Mouse (Mus musculus): ENCODE data around the gene Cacna1s. TPM values are rescaled to one million over a fixed set of nuclear protein-coding genes. Genes with fewer than 3 reads are reported as not detected.

The Cacna1s gene
- polyA plus RNA-seq, 1 experiment from 2014 or later: 0.45 TPM

- WGBS: 56% methylated on average over 3 of the region's 3 CpGs
- Histone ChIP-seq H3K9me3 (ENCODE audit: control insufficient read depth, low read length) (no peaks in the 10 kb centered on the region), H3K9ac (ENCODE audit: low read length) (no peak overlapping the region), H3K4me2 (ENCODE audit: low read length) (no peak overlapping the region), H3K27me3 (ENCODE audit: control insufficient read depth, insufficient read depth, low read length) (no peaks in the 10 kb centered on the region), H3K4me1 (ENCODE audit: control insufficient read depth in 2 of 2, insufficient read depth in 2 of 2, low read length in 2 of 2) (peaks cover 9 to 16% of the 10 kb centered on the region in 2 experiments; a peak in 3 of 4 replicates), H3K4me3 (ENCODE audit: control insufficient read depth in 1 of 2, insufficient read depth in 1 of 2, low read depth in 1 of 2, low read length in 2 of 2) (no peak overlapping the region), H3K27ac (replicated peaks in 1 of 2; ENCODE audit: control insufficient read depth in 1 of 2, insufficient read depth in 1 of 2, low read depth in 2 of 2, low read length in 2 of 2) (no peak overlapping the region), H3K36me3 (ENCODE audit: control insufficient read depth, insufficient read depth, low read length) (no peaks in the 10 kb centered on the region)
- no peak for ATAC-seq (ENCODE audit: insufficient number of reproducible peaks, insufficient read depth, low FRiP score, low read depth)
Measured at GRCm38 (mm10) chr1:136067579-136067978, 15.0 kb downstream of the Cacna1s start.

- no peaks in the 10 kb centered on the region for H3K9me3 ChIP-seq (ENCODE audit: control insufficient read depth, low read length)
- H3K36me3 ChIP-seq (ENCODE audit: control insufficient read depth, insufficient read depth, low read length): no peaks in the 10 kb centered on the region
- H3K27me3 ChIP-seq (ENCODE audit: control insufficient read depth, insufficient read depth, low read length): 0 out of 2 replicates have a peak, but pooled peaks cover 6% of the 10 kb centered on the region
- ATAC-seq (ENCODE audit: insufficient number of reproducible peaks, insufficient read depth, low FRiP score, low read depth): no peak
- H3K4me1 ChIP-seq (ENCODE audit: control insufficient read depth in 2 of 2, insufficient read depth in 2 of 2, low read length in 2 of 2): no peaks in the 10 kb centered on the region; a peak in 1 of 4 replicates
- no peak overlapping the region for H3K4me2 ChIP-seq (ENCODE audit: low read length)
- 2% methylated on average over 3 of the region's 3 CpGs for WGBS
- H3K27ac ChIP-seq (replicated peaks in 1 of 2; ENCODE audit: control insufficient read depth in 1 of 2, insufficient read depth in 1 of 2, low read depth in 2 of 2, low read length in 2 of 2): no peak overlapping the region
- no peak overlapping the region for H3K4me3 ChIP-seq (ENCODE audit: control insufficient read depth in 1 of 2, insufficient read depth in 1 of 2, low read depth in 1 of 2, low read length in 2 of 2)
- H3K9ac ChIP-seq (ENCODE audit: low read length): no peak overlapping the region
Measured at GRCm38 (mm10) chr1:136076086-136076485, 23.5 kb downstream of the Cacna1s start.

- peaks cover 5% of the 10 kb centered on the region; the same call in 1 of the 2 replicates for H3K9me3 ChIP-seq (ENCODE audit: control insufficient read depth, low read length)
- no peaks in the 10 kb centered on the region for H3K36me3 ChIP-seq (ENCODE audit: control insufficient read depth, insufficient read depth, low read length)
- H3K27me3 ChIP-seq (ENCODE audit: control insufficient read depth, insufficient read depth, low read length): 0 out of 2 replicates have a peak, but pooled peaks cover 6% of the 10 kb centered on the region
- no peaks in the 10 kb centered on the region; a peak in 1 of 4 replicates for H3K4me1 ChIP-seq (ENCODE audit: control insufficient read depth in 2 of 2, insufficient read depth in 2 of 2, low read length in 2 of 2)
- ATAC-seq (ENCODE audit: insufficient number of reproducible peaks, insufficient read depth, low FRiP score, low read depth): no peak
- H3K4me2 ChIP-seq (ENCODE audit: low read length): no peak overlapping the region
- no peak overlapping the region for H3K9ac ChIP-seq (ENCODE audit: low read length)
- H3K27ac ChIP-seq (replicated peaks in 1 of 2; ENCODE audit: control insufficient read depth in 1 of 2, insufficient read depth in 1 of 2, low read depth in 2 of 2, low read length in 2 of 2): no peak overlapping the region
- 57% methylated on average over 4 of the region's 4 CpGs for WGBS
- no peak overlapping the region for H3K4me3 ChIP-seq (ENCODE audit: control insufficient read depth in 1 of 2, insufficient read depth in 1 of 2, low read depth in 1 of 2, low read length in 2 of 2)
Measured at GRCm38 (mm10) chr1:136077656-136078055, 25.1 kb downstream of the Cacna1s start.

DNA sequence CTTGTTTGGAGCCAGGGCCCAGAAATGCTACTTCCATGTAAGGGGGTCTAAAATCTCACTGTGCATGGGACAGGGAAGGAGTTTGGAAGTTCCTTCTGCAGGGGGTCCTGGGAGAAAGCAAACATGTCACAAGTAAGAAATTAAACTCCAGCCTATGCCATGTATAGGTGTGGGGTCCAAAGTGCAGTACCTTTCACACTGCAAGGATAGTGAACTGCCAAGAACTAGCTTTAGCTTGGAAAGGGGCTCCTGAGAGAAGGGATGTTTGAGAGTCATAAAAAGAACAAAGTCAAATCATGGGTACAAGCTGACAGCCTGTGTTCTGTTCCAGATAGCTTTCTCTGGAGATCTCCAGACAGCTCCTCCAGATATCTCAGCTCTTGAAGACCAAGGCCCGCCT is 28.6 kb downstream of the Cacna1s start:
- H3K27me3 ChIP-seq (ENCODE audit: control insufficient read depth, insufficient read depth, low read length): peaks cover 9% of the 10 kb centered on the region; the same call in 1 of the 2 replicates

DNA sequence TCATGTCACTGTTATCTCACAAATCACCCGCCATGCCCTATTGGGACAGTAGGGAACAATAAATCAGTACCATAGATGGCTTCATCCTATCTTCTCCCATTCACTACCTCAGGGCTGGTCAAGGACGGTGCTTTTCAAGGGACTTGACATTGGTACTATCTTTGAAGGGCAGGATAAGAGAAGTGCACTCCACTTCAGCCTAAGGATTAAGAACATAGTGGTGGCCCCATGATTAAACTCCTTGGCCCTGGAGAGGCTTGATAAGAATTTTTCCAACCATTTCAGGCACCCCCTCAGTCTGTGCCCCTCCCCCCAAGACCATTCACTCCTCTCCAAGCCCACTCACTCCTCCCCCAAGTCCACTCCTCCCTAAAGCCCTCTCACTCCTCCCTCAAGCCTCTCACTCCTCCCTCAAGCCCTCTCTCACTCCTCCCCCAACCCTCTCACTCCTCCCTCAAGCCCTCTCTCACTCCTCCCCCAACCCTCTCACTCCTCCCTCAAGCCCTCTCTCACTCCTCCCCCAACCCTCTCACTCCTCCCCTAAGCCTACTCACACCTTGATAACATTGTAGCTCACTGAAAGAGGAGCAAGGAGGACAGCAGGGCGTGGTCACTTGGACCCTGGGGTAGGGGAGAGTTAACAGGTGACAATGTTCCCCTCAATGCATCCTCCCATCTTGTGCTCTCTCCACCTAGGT is 33.6 kb downstream of the Cacna1s start:
- 41% methylated on average over 3 of the region's 3 CpGs for WGBS
- H3K4me3 ChIP-seq (ENCODE audit: control insufficient read depth in 1 of 2, insufficient read depth in 1 of 2, low read depth in 1 of 2, low read length in 2 of 2): no peak overlapping the region
- peaks cover 2 to 10% of the 10 kb centered on the region in 2 experiments; a peak in 2 of 4 replicates for H3K4me1 ChIP-seq (ENCODE audit: control insufficient read depth in 2 of 2, insufficient read depth in 2 of 2, low read length in 2 of 2)
- H3K27ac ChIP-seq (replicated peaks in 1 of 2; ENCODE audit: control insufficient read depth in 1 of 2, insufficient read depth in 1 of 2, low read depth in 2 of 2, low read length in 2 of 2): no peak overlapping the region
- H3K4me2 ChIP-seq (ENCODE audit: low read length): no peak overlapping the region
- no peaks in the 10 kb centered on the region for H3K36me3 ChIP-seq (ENCODE audit: control insufficient read depth, insufficient read depth, low read length)
- H3K9me3 ChIP-seq (ENCODE audit: control insufficient read depth, low read length): peaks cover 5% of the 10 kb centered on the region; the same call in 1 of the 2 replicates
- H3K27me3 ChIP-seq (ENCODE audit: control insufficient read depth, insufficient read depth, low read length): peaks cover 3% of the 10 kb centered on the region
- no peak overlapping the region for H3K9ac ChIP-seq (ENCODE audit: low read length)
- ATAC-seq (ENCODE audit: insufficient number of reproducible peaks, insufficient read depth, low FRiP score, low read depth): no peak

More for the DNA sequence above, 28.6 kb downstream of the Cacna1s start:
- WGBS: 86% methylated on average over 1 of the region's 1 CpGs
- no peak for ATAC-seq (ENCODE audit: insufficient number of reproducible peaks, insufficient read depth, low FRiP score, low read depth)
- H3K4me3 ChIP-seq (ENCODE audit: control insufficient read depth in 1 of 2, insufficient read depth in 1 of 2, low read depth in 1 of 2, low read length in 2 of 2): no peak overlapping the region
- H3K36me3 ChIP-seq (ENCODE audit: control insufficient read depth, insufficient read depth, low read length): no peaks in the 10 kb centered on the region
- H3K27ac ChIP-seq (replicated peaks in 1 of 2; ENCODE audit: control insufficient read depth in 1 of 2, insufficient read depth in 1 of 2, low read depth in 2 of 2, low read length in 2 of 2): no peak overlapping the region
- peaks cover 5% of the 10 kb centered on the region; the same call in 1 of the 2 replicates for H3K9me3 ChIP-seq (ENCODE audit: control insufficient read depth, low read length)
- H3K4me2 ChIP-seq (ENCODE audit: low read length): no peak overlapping the region
- peaks cover 0 to 5% of the 10 kb centered on the region in 2 experiments; a peak in 2 of 4 replicates for H3K4me1 ChIP-seq (ENCODE audit: control insufficient read depth in 2 of 2, insufficient read depth in 2 of 2, low read length in 2 of 2)
- H3K9ac ChIP-seq (ENCODE audit: low read length): no peak overlapping the region

DNA sequence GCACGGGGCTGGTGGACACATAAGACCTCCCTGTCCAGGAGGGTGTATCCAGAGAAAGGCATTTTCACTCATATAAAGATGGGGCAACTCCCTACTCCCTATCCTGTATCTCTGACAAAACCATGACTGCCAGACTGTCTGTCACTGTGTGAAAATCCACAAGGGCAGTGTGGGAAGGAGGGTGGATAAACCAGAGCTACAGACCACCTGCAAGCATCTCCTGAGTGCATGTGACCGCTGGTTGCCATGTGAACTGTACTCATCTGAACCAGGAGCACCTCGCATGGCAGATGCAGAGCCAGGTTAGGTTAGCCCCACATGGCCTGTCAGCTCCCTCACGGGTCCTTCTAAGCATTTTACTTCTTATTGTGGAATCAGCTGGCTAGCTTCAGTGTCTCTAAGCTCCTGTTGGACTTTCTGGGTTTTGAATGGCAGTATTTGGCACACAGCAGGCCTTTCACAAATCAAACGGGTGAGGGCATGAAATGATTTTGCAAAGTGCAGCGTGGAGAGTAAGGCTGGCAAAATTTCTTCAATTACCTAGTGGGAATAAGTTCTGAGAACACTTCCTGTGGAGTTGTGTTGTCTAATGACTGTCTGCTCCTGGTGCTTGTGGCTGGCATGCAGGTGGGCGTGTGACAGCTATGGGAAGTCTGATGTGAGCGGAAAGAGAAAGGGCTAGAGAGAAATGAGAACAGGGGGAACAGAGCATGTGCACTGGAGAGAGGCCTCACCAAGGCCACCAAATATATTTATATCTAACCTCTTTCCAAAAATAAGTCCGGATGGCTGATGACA is 37.0 kb downstream of the Cacna1s start:
- H3K36me3 ChIP-seq (ENCODE audit: control insufficient read depth, insufficient read depth, low read length): no peaks in the 10 kb centered on the region
- H3K9ac ChIP-seq (ENCODE audit: low read length): no peak overlapping the region
- H3K4me3 ChIP-seq (ENCODE audit: control insufficient read depth in 1 of 2, insufficient read depth in 1 of 2, low read depth in 1 of 2, low read length in 2 of 2): no peak overlapping the region
- peaks cover 2 to 10% of the 10 kb centered on the region in 2 experiments; a peak in 2 of 4 replicates for H3K4me1 ChIP-seq (ENCODE audit: control insufficient read depth in 2 of 2, insufficient read depth in 2 of 2, low read length in 2 of 2)
- no peak for ATAC-seq (ENCODE audit: insufficient number of reproducible peaks, insufficient read depth, low FRiP score, low read depth)
- no peak overlapping the region for H3K27ac ChIP-seq (replicated peaks in 1 of 2; ENCODE audit: control insufficient read depth in 1 of 2, insufficient read depth in 1 of 2, low read depth in 2 of 2, low read length in 2 of 2)
- H3K4me2 ChIP-seq (ENCODE audit: low read length): no peak overlapping the region
- no peaks in the 10 kb centered on the region; the same call in 1 of the 2 replicates for H3K27me3 ChIP-seq (ENCODE audit: control insufficient read depth, insufficient read depth, low read length)
- no peaks in the 10 kb centered on the region for H3K9me3 ChIP-seq (ENCODE audit: control insufficient read depth, low read length)
- WGBS: 67% methylated on average over 9 of the region's 9 CpGs

DNA sequence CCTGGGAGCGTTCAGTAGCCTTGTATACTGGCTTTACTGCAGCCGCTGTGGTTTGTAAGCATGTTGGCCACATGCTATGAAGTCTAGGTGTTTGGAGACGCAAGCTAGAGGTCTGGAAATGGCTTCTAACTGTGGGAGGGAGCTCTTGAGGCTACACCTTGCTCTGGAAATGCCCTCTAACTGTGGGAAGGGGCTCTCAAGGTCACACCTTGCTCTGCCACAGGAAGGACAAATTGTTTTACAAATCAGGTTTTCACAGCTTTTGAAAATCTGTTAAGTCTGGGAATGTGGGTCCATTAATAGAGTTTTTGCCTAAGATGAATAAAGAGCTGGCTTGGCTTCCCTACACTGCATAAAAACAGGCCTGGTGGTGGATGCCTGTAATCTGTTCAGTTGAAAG is 41.2 kb downstream of the Cacna1s start:
- ATAC-seq (ENCODE audit: insufficient number of reproducible peaks, insufficient read depth, low FRiP score, low read depth): no peak
- Histone ChIP-seq H3K27me3 (ENCODE audit: control insufficient read depth, insufficient read depth, low read length) (no peaks in the 10 kb centered on the region), H3K4me3 (ENCODE audit: control insufficient read depth in 1 of 2, insufficient read depth in 1 of 2, low read depth in 1 of 2, low read length in 2 of 2) (no peak overlapping the region), H3K4me2 (ENCODE audit: low read length) (no peak overlapping the region), H3K9ac (ENCODE audit: low read length) (no peak overlapping the region), H3K9me3 (ENCODE audit: control insufficient read depth, low read length) (no peaks in the 10 kb centered on the region), H3K4me1 (ENCODE audit: control insufficient read depth in 2 of 2, insufficient read depth in 2 of 2, low read length in 2 of 2) (peaks cover 0 to 5% of the 10 kb centered on the region in 2 experiments; a peak in 2 of 4 replicates), H3K27ac (replicated peaks in 1 of 2; ENCODE audit: control insufficient read depth in 1 of 2, insufficient read depth in 1 of 2, low read depth in 2 of 2, low read length in 2 of 2) (no peak overlapping the region), H3K36me3 (ENCODE audit: control insufficient read depth, insufficient read depth, low read length) (no peaks in the 10 kb centered on the region)
- 63% methylated on average over 3 of the region's 3 CpGs for WGBS

All from heart, embryonic 14.5 days (tissue).